8 mouse cellular contexts compared by ENCODE assay signal in the genomic region with DNA sequence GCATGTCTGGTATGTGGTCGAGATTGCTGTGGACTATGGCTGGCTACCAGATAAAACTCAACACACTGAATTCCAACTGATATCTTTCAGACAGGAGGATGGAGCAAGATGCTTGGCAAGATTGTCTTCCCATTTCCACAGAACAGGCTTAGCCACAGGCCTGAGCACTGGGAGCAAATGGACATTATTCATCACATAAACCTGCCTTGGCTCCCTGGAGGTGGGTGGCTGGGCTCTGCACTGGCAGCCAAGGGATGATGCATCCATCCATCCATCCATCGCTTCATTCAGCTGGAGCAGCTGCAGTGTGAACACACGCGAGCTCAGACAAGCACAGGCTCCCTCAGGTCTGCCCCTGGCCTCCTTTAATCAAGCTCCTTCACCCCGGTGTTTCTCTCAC.
"Had no signal": no experiment of that assay in that cellular context is flagged by ENCODE, and none has a peak within 500 bp of the region (broad histone marks: within the 10 kb centered on the region; RNA-seq: fewer than 3 reads in every experiment).

No protein-coding gene starts in this region.

- DNase-seq: kidney, adult 9 months; kidney, postnatal 14 days; kidney, postnatal 4 days; left cerebral cortex, postnatal 4 days; liver, postnatal 0 days; lung, embryonic 14.5 days; thymus, adult 18-20 months; thymus, postnatal 36 days had no signal
